Mouse (Mus musculus): ENCODE results near the gene Pramef8.

GRCm38 (mm10) chr4:143450224-143450623 lies 38.0 kb downstream of the Pramef8 start, which contains the start of gene Oog4:
- TF ChIP-seq CTCF (conservative IDR thresholded peaks at IDR 0.05; ENCODE audit: low read length) (no peak), POU5F1 (IDR thresholded peaks at IDR 0.05; ENCODE audit: borderline replicate concordance, low read length) (no peak), NANOG (IDR thresholded peaks at IDR 0.05; ENCODE audit: borderline replicate concordance, low read length) (no peak)
